Mouse (Mus musculus) c-Kit-positive CD71-negative TER-119-negative erythroid progenitor cells, embryonic 14.5 days (primary cell): ENCODE measurements around the gene Bco1.

Source experiments
- DNase-seq: peaks from one replicate; pipeline ENCODE4 v3.0.0-alpha.2; 2013; ENCODE audit warnings: low read depth

Gene Bco1

GRCm38 (mm10) chr8:117156149-117156548 lies 60.5 kb downstream of the Bco1 start:
- no peak for DNase-seq

GRCm38 (mm10) chr8:117156866-117157768 lies 61.5 kb downstream of the Bco1 start:
- DNase-seq, result no peak

GRCm38 (mm10) chr8:117157769-117158091 lies 62.1 kb downstream of the Bco1 start:
- peak; percentile 91 for DNase-seq

GRCm38 (mm10) chr8:117158135-117158761 lies 62.6 kb downstream of the Bco1 start, which contains the start of gene Gan:
Gan (plus strand) TSS chr8:117158135.
- no peak for DNase-seq

- DNase-seq, result no peak
Measured at GRCm38 (mm10) chr8:117159031-117159430, 63.4 kb downstream of the Bco1 start.

- DNase-seq, result no peak
Measured at GRCm38 (mm10) chr8:117164912-117165311, 69.3 kb downstream of the Bco1 start.

GRCm38 (mm10) chr8:117165542-117165941 lies 69.9 kb downstream of the Bco1 start:
- DNase-seq, result no peak

- no peak for DNase-seq
Measured at GRCm38 (mm10) chr8:117166515-117166914, 70.9 kb downstream of the Bco1 start.

- DNase-seq, result no peak
Measured at GRCm38 (mm10) chr8:117167243-117167883, 71.7 kb downstream of the Bco1 start.

GRCm38 (mm10) chr8:117168378-117168777 lies 72.7 kb downstream of the Bco1 start:
- DNase-seq, result no peak

GRCm38 (mm10) chr8:117171826-117172225 lies 76.2 kb downstream of the Bco1 start:
- DNase-seq, result no peak

- no peak for DNase-seq
Measured at GRCm38 (mm10) chr8:117172904-117173303, 77.2 kb downstream of the Bco1 start.

- no peak for DNase-seq
Measured at GRCm38 (mm10) chr8:117173690-117174089, 78.0 kb downstream of the Bco1 start.

- DNase-seq, result no peak
Measured at GRCm38 (mm10) chr8:117174536-117174935, 78.9 kb downstream of the Bco1 start.

- no peak for DNase-seq
Measured at GRCm38 (mm10) chr8:117176308-117176707, 80.7 kb downstream of the Bco1 start.

- DNase-seq, result no peak
Measured at GRCm38 (mm10) chr8:117177236-117177635, 81.6 kb downstream of the Bco1 start.

GRCm38 (mm10) chr8:117178039-117178438 lies 82.4 kb downstream of the Bco1 start:
- no peak for DNase-seq

- no peak for DNase-seq
Measured at GRCm38 (mm10) chr8:117178676-117179075, 83.0 kb downstream of the Bco1 start.

GRCm38 (mm10) chr8:117182746-117183145 lies 87.1 kb downstream of the Bco1 start:
- DNase-seq, result no peak
